Mouse (Mus musculus): Measurements from ENCODE around the gene Akap6.

Gene Akap6

GRCm38 (mm10) chr12:53144122-53144695, 445.0 kb downstream of the Akap6 start:
- no peak for DNase-seq (ENCODE audit: low spot score in 2 of 2)

DNA sequence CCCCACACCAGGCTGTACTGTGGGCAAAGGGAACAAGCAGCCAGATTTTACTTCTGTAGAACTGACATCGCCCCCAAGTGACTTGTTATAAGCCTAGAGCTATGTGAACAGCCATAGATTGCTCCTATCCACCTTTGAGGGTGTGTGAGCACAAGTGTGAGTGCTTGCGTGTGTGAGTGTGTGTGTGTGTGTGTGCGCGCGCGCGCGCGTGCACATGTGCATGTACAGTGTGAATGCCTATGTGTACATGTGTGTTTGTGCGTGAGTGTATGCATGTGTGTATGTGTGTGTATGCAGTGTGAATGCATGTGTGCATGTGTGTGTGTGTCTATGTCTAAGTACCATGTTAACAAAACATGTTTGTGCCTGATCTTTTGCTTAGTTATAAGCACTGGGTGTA, 445.6 kb downstream of the Akap6 start:
- no peak for DNase-seq (ENCODE audit: low spot score in 2 of 2)

- DNase-seq (ENCODE audit: low spot score in 2 of 2), result no peak
Measured at GRCm38 (mm10) chr12:53145516-53145915, 446.3 kb downstream of the Akap6 start.

GRCm38 (mm10) chr12:53146460-53147050, 447.4 kb downstream of the Akap6 start:
- no peak for DNase-seq (ENCODE audit: low spot score in 2 of 2)

GRCm38 (mm10) chr12:53147696-53148095, 448.5 kb downstream of the Akap6 start:
- no peak for DNase-seq (ENCODE audit: low spot score in 2 of 2)

DNA sequence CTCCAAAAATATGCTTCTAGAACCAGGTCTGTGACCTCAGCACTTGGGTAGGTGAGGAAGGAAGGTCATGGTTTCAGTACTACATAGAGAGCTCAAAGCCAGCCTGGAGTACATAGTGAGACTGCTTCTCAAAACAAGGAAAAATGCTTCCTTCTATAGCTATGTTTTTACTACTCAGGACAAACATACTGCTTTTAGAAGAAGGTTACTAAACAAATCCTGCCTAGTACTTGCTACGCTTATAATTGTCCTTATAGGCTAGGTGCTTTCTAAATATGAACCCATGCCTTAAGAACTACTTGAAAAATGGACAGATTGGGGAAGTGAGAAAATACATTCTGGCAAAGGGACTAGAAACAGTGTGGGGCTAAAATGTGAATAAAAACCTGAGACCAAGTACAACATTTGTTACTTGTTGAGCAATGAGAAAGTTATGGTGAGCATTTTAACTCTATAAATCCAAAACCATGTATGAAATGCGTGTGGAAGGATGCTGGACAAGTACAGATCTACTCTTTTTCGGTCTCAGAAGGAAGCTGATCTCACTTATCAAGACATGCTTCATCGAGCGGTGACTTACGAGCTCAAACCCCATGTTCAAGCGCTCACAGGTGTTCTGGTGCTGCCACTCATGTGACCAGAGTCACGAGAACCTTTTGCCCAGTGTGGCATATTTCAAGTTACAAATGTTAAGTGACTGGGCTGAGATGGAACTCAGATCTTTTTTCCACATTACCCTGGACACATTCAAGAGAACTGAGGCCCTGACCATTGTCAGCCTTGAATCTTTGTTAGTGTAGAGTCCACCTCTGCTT, 469.2 kb downstream of the Akap6 start:
- DNase-seq (ENCODE audit: low spot score in 2 of 2), result no peak

DNA sequence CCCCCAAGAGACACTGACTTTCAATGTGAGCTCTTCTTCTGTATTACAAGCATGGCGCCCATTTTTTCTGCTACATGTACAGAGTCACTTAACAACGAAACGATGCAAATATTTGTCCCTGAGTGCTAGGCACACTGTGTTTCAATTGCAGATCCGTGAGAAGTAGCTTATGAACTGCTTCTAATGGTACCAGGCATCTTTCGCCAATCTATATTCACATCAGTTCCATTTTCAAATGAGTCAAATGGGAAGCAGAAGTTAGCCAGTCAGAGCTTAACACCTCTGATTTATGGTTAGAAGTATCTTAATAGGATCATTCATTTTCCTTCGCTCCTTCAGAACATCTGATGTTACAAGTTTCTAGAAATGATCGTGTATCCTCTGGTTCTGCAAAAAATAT, 492.3 kb downstream of the Akap6 start:
- DNase-seq (ENCODE audit: low spot score in 2 of 2), result no peak

- no peak for DNase-seq (ENCODE audit: low spot score in 2 of 2)
Measured at GRCm38 (mm10) chr12:53193664-53194063, 494.5 kb downstream of the Akap6 start.

Measured in frontal cortex, postnatal 10 days (tissue).